17 mouse cellular contexts compared by ENCODE assay signal in genomic region chr6:106925486-106925885, GRCm38 (mm10).
"Had no signal": no experiment of that assay in that cellular context is flagged by ENCODE, and none has a peak within 500 bp of the region (broad histone marks: within the 10 kb centered on the region; RNA-seq: fewer than 3 reads in every experiment).

No protein-coding gene starts in this region.

- H3K27me3 ChIP-seq: intestine, embryonic 15.5 days; kidney, embryonic 15.5 days; liver, embryonic 13.5 days; midbrain, embryonic 12.5 days had no signal

- H3K9ac ChIP-seq: intestine, embryonic 15.5 days; kidney, embryonic 15.5 days; liver, embryonic 13.5 days; midbrain, embryonic 12.5 days had no signal

- H3K9me3 ChIP-seq: intestine, embryonic 15.5 days; kidney, embryonic 15.5 days; liver, embryonic 13.5 days; midbrain, embryonic 12.5 days had no signal

- H3K4me1 ChIP-seq: intestine, embryonic 15.5 days; kidney, embryonic 15.5 days; liver, embryonic 13.5 days; midbrain, embryonic 12.5 days had no signal

- H3K36me3 ChIP-seq: intestine, embryonic 15.5 days; kidney, embryonic 15.5 days; liver, embryonic 13.5 days; midbrain, embryonic 12.5 days had no signal

- ATAC-seq: intestine, embryonic 15.5 days had no signal

- H3K4me3 ChIP-seq: intestine, embryonic 15.5 days; kidney, embryonic 15.5 days; liver, embryonic 13.5 days; midbrain, embryonic 12.5 days had no signal

- DNase-seq: kidney, adult 11 months; kidney, adult 8-10 months; kidney, postnatal 14 days; kidney, postnatal 4 days; liver, embryonic 13.5 days; lung, adult 2 months; lung, postnatal 14 days; lung, postnatal 4 days; right cerebral cortex, adult 18-20 months; right cerebral cortex, postnatal 14 days; right cerebral cortex, postnatal 4 days; thymus, adult 2 months; thymus, postnatal 14 days had no signal

- H3K4me2 ChIP-seq: intestine, embryonic 15.5 days; kidney, embryonic 15.5 days; liver, embryonic 13.5 days; midbrain, embryonic 12.5 days had no signal

- H3K27ac ChIP-seq: intestine, embryonic 15.5 days; kidney, embryonic 15.5 days; liver, embryonic 13.5 days; midbrain, embryonic 12.5 days; stomach, postnatal 0 days had no signal
